ENCODE assay signal across 14 mouse cellular contexts in the genomic region with DNA sequence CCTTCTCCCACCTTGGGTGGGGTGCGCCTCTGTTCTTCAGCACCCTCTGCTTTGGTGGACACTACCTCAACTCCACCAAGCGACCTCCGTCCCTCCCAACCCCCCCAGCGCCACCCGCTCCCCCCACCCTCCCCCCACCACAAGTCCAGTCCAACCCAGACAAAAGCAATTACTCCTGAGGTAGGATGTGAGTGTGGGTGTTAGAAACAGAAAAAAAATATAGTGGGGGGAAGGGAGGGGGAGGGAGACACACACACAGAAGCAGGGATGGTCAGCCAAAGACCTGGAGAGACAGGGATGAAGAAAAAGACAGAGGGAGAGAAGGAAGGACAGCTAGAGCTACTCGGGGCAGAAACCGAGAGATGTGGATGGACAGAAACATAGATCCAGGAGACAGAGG. TPM values are rescaled to one million over a fixed set of nuclear protein-coding genes. Genes with fewer than 3 reads are reported as not detected.
A peak's percentile ranks its signal among the peaks of the same experiment; 100 is the strongest.
DNase-seq lines count a peak whose midpoint lies in the region; ATAC-seq lines count a peak whose summit lies in the region.
"Had no signal": no experiment of that assay in that cellular context is flagged by ENCODE, and none has a peak within 500 bp of the region (broad histone marks: within the 10 kb centered on the region; RNA-seq: fewer than 3 reads in every experiment).

No protein-coding gene starts in this region.

- H3K9me3 ChIP-seq in forebrain, embryonic 11.5 days (ENCODE audit: control insufficient read depth, low read length), result no peaks in the 10 kb centered on the region
- H3K9me3 ChIP-seq in hindbrain, embryonic 15.5 days, result no peaks in the 10 kb centered on the region
- H3K9me3 ChIP-seq in midbrain, embryonic 14.5 days (ENCODE audit: control insufficient read depth, low read length), result no peaks in the 10 kb centered on the region
- H3K9me3 ChIP-seq in intestine, embryonic 16.5 days (ENCODE audit: control insufficient read depth, low read length), result no peaks in the 10 kb centered on the region

- no peak overlapping the region for H3K4me2 ChIP-seq in forebrain, embryonic 11.5 days (ENCODE audit: low read depth, low read length, severe bottlenecking)
- peak overlapping the region; percentile 44 for H3K4me2 ChIP-seq in hindbrain, embryonic 15.5 days
- peak overlapping the region; percentile 46 for H3K4me2 ChIP-seq in midbrain, embryonic 14.5 days (ENCODE audit: low read length)
- H3K4me2 ChIP-seq in intestine, embryonic 16.5 days (ENCODE audit: low read depth, low read length), result no peak overlapping the region

- H3K4me3 ChIP-seq in forebrain, embryonic 11.5 days (ENCODE audit: low read depth, low read length), result no peak overlapping the region
- H3K4me3 ChIP-seq in hindbrain, embryonic 15.5 days, result 0 out of 2 replicates have a peak overlapping the region, but pooled peaks have one; percentile 23
- H3K4me3 ChIP-seq in midbrain, embryonic 14.5 days (replicated peaks; ENCODE audit: low read depth, low read length), result peak overlapping the region; percentile 23
- H3K4me3 ChIP-seq in intestine, embryonic 16.5 days (ENCODE audit: low read length), result no peak overlapping the region
- H3K4me3 ChIP-seq: layer of hippocampus, adult 2 months had no signal

- H3K4me1 ChIP-seq in forebrain, embryonic 11.5 days (replicated peaks; ENCODE audit: control insufficient read depth, insufficient read depth, low read length), result peaks cover 48% of the 10 kb centered on the region
- H3K4me1 ChIP-seq in hindbrain, embryonic 15.5 days (replicated peaks), result peaks cover 66% of the 10 kb centered on the region
- peaks cover 67% of the 10 kb centered on the region for H3K4me1 ChIP-seq in midbrain, embryonic 14.5 days (ENCODE audit: control insufficient read depth, insufficient read depth, low read length)
- H3K4me1 ChIP-seq in intestine, embryonic 16.5 days (ENCODE audit: control insufficient read depth, insufficient read depth, low read length), result peaks cover 43% of the 10 kb centered on the region

- H3K9ac ChIP-seq in forebrain, embryonic 11.5 days (ENCODE audit: low read length), result 0 out of 2 replicates have a peak overlapping the region, but pooled peaks have one; percentile 29
- H3K9ac ChIP-seq in hindbrain, embryonic 15.5 days, result no peak overlapping the region
- H3K9ac ChIP-seq in midbrain, embryonic 14.5 days (replicated peaks; ENCODE audit: low read length), result peak overlapping the region; percentile 43; the same call in 1 of the 2 replicates
- H3K9ac ChIP-seq in intestine, embryonic 16.5 days (ENCODE audit: low read depth, low read length), result no peak overlapping the region

- H3K27me3 ChIP-seq in forebrain, embryonic 11.5 days (ENCODE audit: control insufficient read depth, insufficient read depth, low read length), result no peaks in the 10 kb centered on the region
- no peaks in the 10 kb centered on the region for H3K27me3 ChIP-seq in hindbrain, embryonic 15.5 days
- no peaks in the 10 kb centered on the region for H3K27me3 ChIP-seq in midbrain, embryonic 14.5 days (ENCODE audit: control insufficient read depth, insufficient read depth, low read length)
- peaks cover 10% of the 10 kb centered on the region for H3K27me3 ChIP-seq in intestine, embryonic 16.5 days (replicated peaks; ENCODE audit: control insufficient read depth, insufficient read depth, low read length)

- DNase-seq in NIH3T3 (ENCODE audit: low read depth), result peak; percentile 17
- DNase-seq in forebrain, embryonic 11.5 days (ENCODE audit: low spot score), result no peak
- DNase-seq in midbrain, embryonic 14.5 days, result no peak
- no peak for DNase-seq in right cerebral cortex, postnatal 10 days (ENCODE audit: low spot score in 2 of 2)
- DNase-seq in spleen, postnatal 4 days (ENCODE audit: low spot score in 2 of 2), result no peak
- DNase-seq: adrenal gland, postnatal 10 days; gastrocnemius, postnatal 25 days; lung, postnatal 14 days; right cerebral cortex, postnatal 25 days; thymus, postnatal 4 days had no signal

- H3K36me3 ChIP-seq in forebrain, embryonic 11.5 days (ENCODE audit: control insufficient read depth, insufficient read depth, low read length), result no peaks in the 10 kb centered on the region
- no peaks in the 10 kb centered on the region for H3K36me3 ChIP-seq in hindbrain, embryonic 15.5 days
- H3K36me3 ChIP-seq in midbrain, embryonic 14.5 days (ENCODE audit: control insufficient read depth, insufficient read depth, low read length), result no peaks in the 10 kb centered on the region; the same call in 1 of the 2 replicates
- H3K36me3 ChIP-seq in intestine, embryonic 16.5 days (ENCODE audit: control insufficient read depth, insufficient read depth, low read length), result no peaks in the 10 kb centered on the region

- 50% methylated on average over 7 of the region's 7 CpGs for WGBS in forebrain, embryonic 11.5 days
- WGBS in hindbrain, embryonic 15.5 days, result 44% methylated on average over 7 of the region's 7 CpGs
- 27% methylated on average over 7 of the region's 7 CpGs for WGBS in midbrain, embryonic 14.5 days
- WGBS in intestine, embryonic 16.5 days, result 38% methylated on average over 7 of the region's 7 CpGs

- ATAC-seq in forebrain, embryonic 11.5 days (replicated peaks; ENCODE audit: low FRiP score), result no peak
- no peak for ATAC-seq in hindbrain, embryonic 15.5 days (ENCODE audit: low FRiP score, low read depth)
- ATAC-seq in midbrain, embryonic 14.5 days (ENCODE audit: low FRiP score, low TSS enrichment), result no peak
- no peak for ATAC-seq in intestine, embryonic 16.5 days
- ATAC-seq: Patski had no signal

- no peak overlapping the region for H3K27ac ChIP-seq in forebrain, embryonic 11.5 days (ENCODE audit: low read depth, low read length)
- peak overlapping the region; percentile 83 for H3K27ac ChIP-seq in hindbrain, embryonic 15.5 days (replicated peaks)
- H3K27ac ChIP-seq in midbrain, embryonic 14.5 days (replicated peaks; ENCODE audit: low read depth, low read length), result peak overlapping the region; percentile 94
- H3K27ac ChIP-seq in intestine, embryonic 16.5 days (ENCODE audit: low read length), result no peak overlapping the region
- H3K27ac ChIP-seq: layer of hippocampus, adult 2 months had no signal

RNA-seq across cellular contexts. Expression of gene Pou2f2, which starts 25.7 kb away (rescaled TPM):
- 16.8 and 19.9 TPM in 2 replicates for polyA plus RNA-seq in forebrain, embryonic 11.5 days (2014; fragmentation: Nextera tagmentation; extraction: Ambion mirVana)
- 29.6 and 33.4 TPM in 2 replicates for polyA plus RNA-seq in hindbrain, embryonic 15.5 days (2015; fragmentation: Nextera tagmentation; extraction: Ambion mirVana)
- polyA plus RNA-seq in midbrain, embryonic 14.5 days (2014; fragmentation: Nextera tagmentation; extraction: Ambion mirVana), result 40.6 and 46.7 TPM in 2 replicates
- 1.0 and 1.2 TPM in 2 replicates for polyA plus RNA-seq in intestine, embryonic 16.5 days (2015; fragmentation: Nextera tagmentation; extraction: Ambion mirVana)

Comparison
In these comparisons a context has a peak if more than half of its experiments do, and no peak if none do; other contexts are left out.
1. H3K27ac ChIP-seq: peak in hindbrain, embryonic 15.5 days (single experiment) and midbrain, embryonic 14.5 days (single experiment); none in forebrain, embryonic 11.5 days (single experiment) and intestine, embryonic 16.5 days (single experiment).
2. H3K4me2 ChIP-seq: peak in hindbrain, embryonic 15.5 days (single experiment) and midbrain, embryonic 14.5 days (single experiment); none in forebrain, embryonic 11.5 days (single experiment) and intestine, embryonic 16.5 days (single experiment).
3. H3K4me3 ChIP-seq: peak in hindbrain, embryonic 15.5 days (single experiment) and midbrain, embryonic 14.5 days (single experiment); none in forebrain, embryonic 11.5 days (single experiment) and intestine, embryonic 16.5 days (single experiment).
4. H3K9ac ChIP-seq: peak in forebrain, embryonic 11.5 days (single experiment) and midbrain, embryonic 14.5 days (single experiment); none in hindbrain, embryonic 15.5 days (single experiment) and intestine, embryonic 16.5 days (single experiment).